Mouse (Mus musculus): ENCODE measurements at regions not wholly inside any gene's neighbourhood (a gene's known extent, or its start where the extent isn't known, plus 50 kb on each side); places are given as distances from the start of the nearest gene placed in this dataset.

- no peak for DNase-seq (ENCODE audit: low read depth, low spot score)
These were observed 67.5 kb downstream of the Sc5d start for GRCm38 (mm10) chr9:42196552-42196951.

DNA sequence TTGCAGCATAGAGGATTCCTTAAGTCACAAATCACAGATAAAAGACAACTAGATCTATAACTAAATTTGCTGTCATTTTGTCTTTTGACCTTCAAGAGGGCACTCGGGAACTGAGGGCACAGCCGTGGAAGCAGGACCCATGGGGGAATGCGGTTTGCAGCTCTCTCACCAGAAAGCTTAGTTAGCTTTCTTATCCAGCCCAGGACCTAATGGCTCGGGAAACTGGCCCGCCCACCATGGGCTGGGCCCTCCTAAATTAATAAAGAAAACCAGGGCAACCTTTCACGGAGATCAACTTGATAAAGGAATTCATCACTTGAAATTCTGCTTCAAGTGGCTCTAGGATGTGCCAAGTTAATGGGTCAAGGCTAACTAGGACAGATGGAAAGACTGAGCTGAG, 67.9 kb downstream of the Sc5d start:
- no peak for DNase-seq (ENCODE audit: low read depth, low spot score)

GRCm38 (mm10) chr9:42195651-42196050, 68.4 kb downstream of the Sc5d start:
- no peak for DNase-seq (ENCODE audit: low read depth, low spot score)

DNA sequence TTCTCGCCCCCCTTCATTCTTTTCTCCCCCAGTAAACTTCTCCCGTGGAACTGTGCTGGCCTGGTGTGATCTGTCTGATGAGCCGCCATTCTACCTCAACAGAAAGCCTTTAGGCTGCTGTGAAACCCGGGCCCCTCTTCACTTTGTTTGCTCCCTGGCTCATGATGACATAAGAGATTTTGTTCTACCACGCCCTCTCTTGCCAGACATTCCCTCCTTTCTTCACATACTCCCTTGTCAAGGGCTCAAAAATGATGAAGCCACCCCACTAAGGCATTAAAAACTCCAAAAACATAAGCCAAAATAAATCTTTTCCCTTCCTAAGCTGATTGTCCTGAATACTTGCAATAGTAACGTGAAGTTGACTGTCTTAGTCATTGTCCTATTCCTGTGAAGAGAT, 69.1 kb downstream of the Sc5d start:
- DNase-seq (ENCODE audit: low read depth, low spot score), result no peak

- DNase-seq (ENCODE audit: low read depth, low spot score), result no peak
These were observed 69.9 kb downstream of the Sc5d start for GRCm38 (mm10) chr9:42194176-42194575.

DNA sequence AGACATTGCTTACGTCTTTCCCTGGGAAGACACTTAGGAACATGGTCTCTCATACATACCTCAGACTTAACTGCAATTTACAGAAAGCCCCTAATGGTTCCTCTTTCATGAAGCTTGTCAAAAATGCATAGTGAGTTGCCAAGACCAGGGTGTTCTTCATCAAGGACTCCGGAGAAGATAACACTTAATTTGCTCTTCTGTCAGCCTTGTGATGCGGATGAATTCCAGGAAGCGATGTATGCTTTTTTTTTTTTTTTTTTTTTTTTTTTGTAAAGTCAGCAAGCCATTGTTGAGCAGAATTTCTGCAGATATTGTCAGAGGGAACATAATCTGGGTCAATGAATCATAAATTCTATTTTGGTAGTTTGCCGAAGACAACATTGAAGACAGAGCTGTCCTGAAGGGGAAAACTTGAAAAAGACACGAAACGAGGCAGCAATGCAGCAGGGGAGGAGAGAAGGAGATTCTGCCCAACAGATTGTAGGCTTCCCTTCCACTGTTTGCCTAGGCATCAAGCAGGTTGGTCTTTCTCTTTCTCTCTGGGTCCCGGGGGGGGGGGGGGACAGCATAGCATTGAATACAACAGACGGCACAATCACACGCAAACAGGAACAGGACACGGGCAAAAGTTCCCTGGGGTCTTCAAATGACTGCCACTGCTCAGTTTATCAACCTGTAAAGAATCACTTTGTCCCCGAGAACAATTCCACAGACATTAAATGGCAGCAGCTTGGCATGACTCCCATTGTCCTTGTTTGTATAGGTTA, 69.1 kb upstream of the Sorl1 start:
- DNase-seq (ENCODE audit: low read depth, low spot score), result peak; percentile 61

DNA sequence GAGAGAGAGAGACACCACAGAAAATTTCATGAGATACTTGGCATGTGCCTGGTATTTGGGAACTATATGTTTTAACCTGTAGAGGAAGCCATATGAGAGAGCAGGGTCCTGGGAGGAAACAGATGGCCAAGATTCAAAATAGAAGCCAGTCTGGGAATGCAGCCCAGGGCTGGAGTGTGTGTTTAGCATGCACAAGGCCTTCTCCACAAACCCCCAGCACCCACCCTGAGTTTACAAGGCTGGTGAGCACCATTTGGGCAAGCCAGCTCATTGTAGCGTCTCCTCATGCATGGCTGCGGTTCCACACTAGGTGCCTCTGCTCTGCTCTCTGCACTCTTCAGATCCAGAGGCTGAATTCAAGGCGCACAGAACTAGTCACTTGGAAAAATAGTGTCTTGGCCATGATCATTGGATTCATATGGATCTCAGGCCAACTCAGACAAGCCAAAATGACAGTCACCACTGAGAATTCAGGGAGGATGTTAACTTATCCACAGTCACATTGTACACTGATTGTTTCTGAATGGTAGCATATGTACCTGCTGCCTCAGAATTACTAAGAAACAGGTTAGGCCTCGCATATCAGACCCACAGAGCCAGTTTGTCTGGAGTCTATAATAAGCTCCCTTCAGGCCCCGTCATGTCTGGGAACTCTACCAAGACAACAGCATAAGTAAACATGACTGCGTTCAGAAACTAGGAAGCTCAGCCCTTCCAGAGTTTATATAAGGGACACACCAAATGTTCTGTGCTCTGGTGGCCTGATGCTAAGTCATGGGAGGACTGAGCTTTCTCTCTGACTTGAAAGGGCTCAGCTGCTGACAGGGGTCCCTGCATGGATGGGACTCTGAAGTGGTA, 63.5 kb upstream of the Sorl1 start:
- peak; percentile 95 for DNase-seq (ENCODE audit: low read depth, low spot score)

GRCm38 (mm10) chr9:42184104-42184635, 60.1 kb upstream of the Sorl1 start:
- peak; percentile 43 for DNase-seq (ENCODE audit: low read depth, low spot score)

GRCm38 (mm10) chr9:42183448-42183847, 59.4 kb upstream of the Sorl1 start:
- DNase-seq (ENCODE audit: low read depth, low spot score), result peak; percentile 99

DNA sequence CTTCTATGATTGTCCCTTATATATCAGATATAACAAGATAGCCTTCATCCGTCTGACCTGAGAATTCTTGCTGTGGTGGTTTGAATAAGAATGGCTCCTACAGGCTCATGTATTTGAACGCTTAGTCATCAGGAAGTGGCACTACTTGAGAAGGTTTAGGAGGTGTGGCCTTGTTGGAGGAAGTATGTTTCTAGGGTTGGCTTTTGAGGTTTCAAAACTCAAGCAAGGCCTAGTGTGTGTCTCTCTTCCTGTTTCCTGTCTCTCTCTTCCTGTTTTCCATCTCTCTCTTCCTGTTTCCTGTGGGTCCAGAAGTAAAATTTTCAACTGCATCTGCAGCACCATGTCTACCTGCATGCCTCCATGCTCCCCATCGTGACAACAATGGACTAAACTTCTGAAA, 58.3 kb upstream of the Sorl1 start:
- DNase-seq (ENCODE audit: low read depth, low spot score), result no peak

- DNase-seq (ENCODE audit: low read depth, low spot score), result peak; percentile 45
These were observed 56.1 kb upstream of the Sorl1 start for GRCm38 (mm10) chr9:42180152-42180551.

GRCm38 (mm10) chr9:42178759-42179377, 54.8 kb upstream of the Sorl1 start:
- no peak for DNase-seq (ENCODE audit: low read depth, low spot score)

DNA sequence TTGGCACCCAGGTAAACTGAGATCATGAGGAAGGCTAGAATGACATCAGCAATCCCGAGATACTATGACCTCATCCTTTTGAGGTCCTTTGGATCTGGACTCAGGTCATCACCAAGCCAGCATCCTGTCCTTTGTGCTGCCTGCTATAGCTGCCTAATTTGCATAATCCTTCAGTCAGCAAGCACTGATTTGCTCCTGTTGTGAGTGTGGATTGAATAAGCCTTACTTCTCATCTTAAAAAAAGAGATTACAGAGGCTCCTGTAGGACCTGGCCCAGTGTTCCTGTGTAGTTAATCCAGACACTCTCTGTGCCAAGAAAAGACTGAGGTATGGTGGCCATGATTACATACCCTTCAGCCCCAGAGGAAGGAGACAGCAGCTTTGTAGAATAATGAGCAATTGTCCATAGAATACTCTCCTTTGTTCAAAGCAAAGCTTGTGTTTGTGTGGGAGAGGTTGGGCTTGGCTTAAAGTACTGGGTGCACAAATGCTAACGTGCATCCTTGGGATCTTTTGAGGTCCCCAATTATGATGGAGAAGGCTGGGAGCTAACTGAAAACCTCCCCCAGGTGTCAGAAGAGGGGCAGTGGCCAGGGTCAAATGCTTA, 50.4 kb upstream of the Sorl1 start:
- no peak for DNase-seq (ENCODE audit: low read depth, low spot score)
